Mouse (Mus musculus): ENCODE results near the gene Hjurp. TPM values are rescaled to one million over a fixed set of nuclear protein-coding genes. Genes with fewer than 3 reads are reported as not detected.
A peak's percentile ranks its signal among the peaks of the same experiment; 100 is the strongest.

The Hjurp gene
- total and polyA plus RNA-seq, 3 experiments, result 52.9 to 327 (median 221) TPM

DNA sequence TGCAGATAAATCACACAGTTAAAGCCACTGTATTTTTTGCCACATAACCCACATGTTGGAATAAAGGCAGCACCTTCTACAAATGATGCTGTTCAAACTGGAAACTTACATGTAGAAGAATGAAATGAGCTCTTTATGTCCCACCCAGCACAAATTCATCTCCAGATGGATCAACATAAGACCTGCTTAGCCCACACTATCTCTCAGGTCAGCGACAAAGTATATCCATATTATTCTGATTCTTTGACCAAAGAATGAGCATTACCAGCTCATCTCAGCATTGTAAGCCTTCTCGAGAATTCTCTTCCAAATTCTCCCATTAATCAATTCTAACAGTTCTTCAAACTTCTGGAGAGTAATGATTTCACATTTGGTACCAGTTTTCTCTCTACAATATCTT lies 55.2 kb downstream of the Hjurp start:
- Histone ChIP-seq H3K36me3 (replicated peaks) (no peaks in the 10 kb centered on the region), H3K27me3 (ENCODE audit: insufficient read depth, low read length) (no peaks in the 10 kb centered on the region), H3K4me1 (ENCODE audit: insufficient read depth, low read depth, low read length) (no peaks in the 10 kb centered on the region), H3K9me3 (replicated peaks) (no peaks in the 10 kb centered on the region), H3K4me3 (ENCODE audit: low read depth, low read length) (no peak overlapping the region)
- ATAC-seq (ENCODE audit: extremely low read depth, insufficient number of reproducible peaks, low FRiP score, poor library complexity, severe bottlenecking), result no peak
- TF ChIP-seq CTCF (IDR thresholded peaks at IDR 0.05; ENCODE audit: low read depth, low read length), result no peak
- TF ChIP-seq POLR2AphosphoS5 (IDR thresholded peaks at IDR 0.05; ENCODE audit: insufficient replicate concordance, low read depth, low read length), result no peak
- TF ChIP-seq GATA2 (IDR thresholded peaks at IDR 0.05; ENCODE audit: borderline replicate concordance, low read depth, low read length), result no peak
- no peak for TF ChIP-seq GATA1 (IDR thresholded peaks at IDR 0.05; ENCODE audit: borderline replicate concordance, low read length)
- no peak for TF ChIP-seq TAL1 (conservative IDR thresholded peaks at IDR 0.05; ENCODE audit: low read depth, low read length)
- no peak for DNase-seq (ENCODE audit: low spot score)

DNA sequence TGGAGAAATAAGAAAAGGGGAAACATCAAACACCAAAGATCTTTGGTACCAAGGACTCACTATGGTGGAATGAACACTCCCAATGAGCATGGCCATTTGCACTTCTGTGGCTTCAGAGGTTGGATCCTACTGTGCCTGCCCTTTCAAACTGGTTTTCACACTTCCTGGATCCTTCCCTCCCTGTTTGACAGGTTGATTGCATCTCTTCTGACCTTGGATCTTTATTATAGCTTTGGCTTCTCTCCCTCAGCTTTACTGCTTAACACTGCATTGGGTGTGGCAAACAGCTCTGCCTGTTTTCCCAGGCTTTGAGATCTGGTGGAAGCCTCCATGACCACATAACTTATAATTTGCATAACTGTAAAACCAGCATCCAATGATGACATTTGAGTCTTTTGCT lies 57.1 kb downstream of the Hjurp start:
- Histone ChIP-seq H3K4me3 (ENCODE audit: low read depth, low read length) (no peak overlapping the region), H3K9me3 (replicated peaks) (no peaks in the 10 kb centered on the region), H3K27me3 (ENCODE audit: insufficient read depth, low read length) (no peaks in the 10 kb centered on the region), H3K36me3 (replicated peaks) (no peaks in the 10 kb centered on the region), H3K4me1 (ENCODE audit: insufficient read depth, low read depth, low read length) (no peaks in the 10 kb centered on the region)
- no peak for TF ChIP-seq CTCF (IDR thresholded peaks at IDR 0.05; ENCODE audit: low read depth, low read length)
- no peak for ATAC-seq (ENCODE audit: extremely low read depth, insufficient number of reproducible peaks, low FRiP score, poor library complexity, severe bottlenecking)
- DNase-seq (ENCODE audit: low spot score), result no peak

DNA sequence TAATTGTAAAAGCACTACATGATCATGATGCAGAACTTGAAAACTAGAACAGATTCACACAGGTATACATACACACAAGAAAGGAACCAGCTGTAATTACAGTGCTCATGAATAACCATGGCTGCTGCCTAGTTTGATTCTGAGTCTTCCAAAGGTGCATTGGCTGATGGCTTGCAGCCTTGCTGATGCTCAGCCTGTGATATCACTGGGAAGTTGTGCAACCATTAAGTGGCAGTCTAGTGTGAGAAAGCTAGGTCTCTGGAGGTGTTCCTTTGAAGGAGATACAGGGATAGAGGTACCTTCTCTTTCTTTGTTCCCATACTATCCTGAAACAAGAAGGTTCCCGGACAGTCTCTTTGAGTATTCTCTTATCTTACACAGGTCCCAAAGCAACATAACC lies 58.4 kb downstream of the Hjurp start:
- TF ChIP-seq TAL1 (conservative IDR thresholded peaks at IDR 0.05; ENCODE audit: low read depth, low read length), result no peak
- no peak for TF ChIP-seq GATA1 (IDR thresholded peaks at IDR 0.05; ENCODE audit: borderline replicate concordance, low read length)
- no peak for TF ChIP-seq CTCF (IDR thresholded peaks at IDR 0.05; ENCODE audit: low read depth, low read length)
- no peak for TF ChIP-seq GATA2 (IDR thresholded peaks at IDR 0.05; ENCODE audit: borderline replicate concordance, low read depth, low read length)
- TF ChIP-seq POLR2AphosphoS5 (IDR thresholded peaks at IDR 0.05; ENCODE audit: insufficient replicate concordance, low read depth, low read length), result no peak
- Histone ChIP-seq H3K9me3 (replicated peaks) (no peaks in the 10 kb centered on the region), H3K4me3 (ENCODE audit: low read depth, low read length) (no peak overlapping the region), H3K27me3 (ENCODE audit: insufficient read depth, low read length) (no peaks in the 10 kb centered on the region), H3K36me3 (replicated peaks) (no peaks in the 10 kb centered on the region), H3K4me1 (ENCODE audit: insufficient read depth, low read depth, low read length) (no peaks in the 10 kb centered on the region)
- DNase-seq (ENCODE audit: low spot score) (no peak), ATAC-seq (ENCODE audit: extremely low read depth, insufficient number of reproducible peaks, low FRiP score, poor library complexity, severe bottlenecking) (no peak)

DNA sequence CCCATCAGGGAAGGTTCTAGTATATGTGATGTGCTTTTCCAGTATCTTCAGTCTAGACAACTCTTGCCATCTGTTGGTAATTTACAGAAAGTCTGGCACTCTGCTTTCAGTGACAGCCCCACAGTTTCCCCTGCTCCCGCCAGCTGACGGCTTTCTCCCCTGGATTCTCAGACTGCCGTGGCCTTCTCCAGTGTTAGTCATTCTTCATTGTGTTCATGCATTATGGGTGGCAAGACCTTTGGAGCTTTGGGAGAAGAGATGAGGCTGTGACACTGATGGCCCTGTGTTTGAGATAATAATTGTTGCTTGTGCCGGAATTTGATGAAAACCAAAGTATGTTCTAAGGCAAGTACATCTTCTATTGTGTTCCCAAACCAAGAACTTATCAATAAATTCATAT lies 58.8 kb downstream of the Hjurp start:
- Histone ChIP-seq H3K36me3 (replicated peaks) (no peaks in the 10 kb centered on the region), H3K4me3 (ENCODE audit: low read depth, low read length) (no peak overlapping the region), H3K27me3 (ENCODE audit: insufficient read depth, low read length) (no peaks in the 10 kb centered on the region), H3K9me3 (replicated peaks) (no peaks in the 10 kb centered on the region), H3K4me1 (ENCODE audit: insufficient read depth, low read depth, low read length) (no peaks in the 10 kb centered on the region)
- ATAC-seq (ENCODE audit: extremely low read depth, insufficient number of reproducible peaks, low FRiP score, poor library complexity, severe bottlenecking), result no peak
- DNase-seq (ENCODE audit: low spot score), result no peak
- TF ChIP-seq GATA1 (IDR thresholded peaks at IDR 0.05; ENCODE audit: borderline replicate concordance, low read length), result no peak
- TF ChIP-seq GATA2 (IDR thresholded peaks at IDR 0.05; ENCODE audit: borderline replicate concordance, low read depth, low read length), result no peak
- TF ChIP-seq CTCF (IDR thresholded peaks at IDR 0.05; ENCODE audit: low read depth, low read length), result no peak
- TF ChIP-seq POLR2AphosphoS5 (IDR thresholded peaks at IDR 0.05; ENCODE audit: insufficient replicate concordance, low read depth, low read length), result no peak
- no peak for TF ChIP-seq TAL1 (conservative IDR thresholded peaks at IDR 0.05; ENCODE audit: low read depth, low read length)

DNA sequence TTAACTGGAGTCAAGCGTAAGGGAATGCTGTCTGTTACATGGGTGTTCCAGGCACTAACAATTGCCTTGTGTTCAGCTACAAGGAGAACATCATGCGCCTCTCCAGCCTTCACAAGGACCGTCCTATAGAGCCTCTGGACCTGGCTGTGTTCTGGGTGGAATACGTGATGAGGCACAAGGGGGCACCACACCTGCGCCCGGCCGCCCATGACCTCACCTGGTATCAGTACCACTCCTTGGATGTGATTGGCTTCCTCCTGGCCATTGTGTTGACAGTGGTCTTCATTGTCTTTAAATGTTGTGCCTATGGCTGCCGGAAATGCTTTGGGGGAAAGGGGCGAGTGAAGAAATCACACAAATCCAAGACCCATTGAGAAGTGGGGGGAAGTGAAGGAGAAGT lies 59.4 kb downstream of the Hjurp start:
- Histone ChIP-seq H3K4me1 (ENCODE audit: insufficient read depth, low read depth, low read length) (no peaks in the 10 kb centered on the region), H3K27me3 (ENCODE audit: insufficient read depth, low read length) (no peaks in the 10 kb centered on the region), H3K9me3 (replicated peaks) (no peaks in the 10 kb centered on the region), H3K4me3 (ENCODE audit: low read depth, low read length) (no peak overlapping the region), H3K36me3 (replicated peaks) (no peaks in the 10 kb centered on the region)
- ATAC-seq (ENCODE audit: extremely low read depth, insufficient number of reproducible peaks, low FRiP score, poor library complexity, severe bottlenecking) (no peak), DNase-seq (ENCODE audit: low spot score) (no peak)
- TF ChIP-seq CTCF (IDR thresholded peaks at IDR 0.05; ENCODE audit: low read depth, low read length) (no peak), TAL1 (conservative IDR thresholded peaks at IDR 0.05; ENCODE audit: low read depth, low read length) (no peak), GATA1 (IDR thresholded peaks at IDR 0.05; ENCODE audit: borderline replicate concordance, low read length) (no peak), GATA2 (IDR thresholded peaks at IDR 0.05; ENCODE audit: borderline replicate concordance, low read depth, low read length) (no peak), POLR2AphosphoS5 (IDR thresholded peaks at IDR 0.05; ENCODE audit: insufficient replicate concordance, low read depth, low read length) (no peak)

DNA sequence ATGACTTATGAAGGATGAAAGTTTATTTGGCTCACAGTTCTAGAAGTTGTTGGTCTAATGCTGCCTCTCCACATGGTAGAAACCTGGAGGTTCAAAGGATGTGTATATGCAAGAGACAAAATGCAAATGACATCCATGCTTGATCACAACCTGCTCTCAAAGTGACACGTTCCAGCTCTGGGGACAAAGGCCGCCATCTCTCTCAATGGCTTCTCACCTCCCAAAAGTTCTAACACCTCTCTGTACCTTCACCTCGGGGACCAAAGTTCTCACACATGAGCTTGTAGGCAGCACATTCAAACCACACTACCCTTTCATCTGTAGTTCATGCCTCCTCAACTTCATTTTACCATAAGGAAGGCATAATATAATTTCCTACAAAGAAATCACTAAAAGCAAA lies 59.9 kb downstream of the Hjurp start:
- H3K36me3 ChIP-seq (replicated peaks), result no peaks in the 10 kb centered on the region
- no peaks in the 10 kb centered on the region for H3K27me3 ChIP-seq (ENCODE audit: insufficient read depth, low read length)
- no peaks in the 10 kb centered on the region for H3K9me3 ChIP-seq (replicated peaks)
- no peaks in the 10 kb centered on the region for H3K4me1 ChIP-seq (ENCODE audit: insufficient read depth, low read depth, low read length)
- H3K4me3 ChIP-seq (ENCODE audit: low read depth, low read length), result no peak overlapping the region
- ATAC-seq (ENCODE audit: extremely low read depth, insufficient number of reproducible peaks, low FRiP score, poor library complexity, severe bottlenecking) (no peak), DNase-seq (ENCODE audit: low spot score) (no peak)
- TF ChIP-seq CTCF (IDR thresholded peaks at IDR 0.05; ENCODE audit: low read depth, low read length) (no peak), TAL1 (conservative IDR thresholded peaks at IDR 0.05; ENCODE audit: low read depth, low read length) (no peak), GATA1 (IDR thresholded peaks at IDR 0.05; ENCODE audit: borderline replicate concordance, low read length) (no peak), GATA2 (IDR thresholded peaks at IDR 0.05; ENCODE audit: borderline replicate concordance, low read depth, low read length) (no peak), POLR2AphosphoS5 (IDR thresholded peaks at IDR 0.05; ENCODE audit: insufficient replicate concordance, low read depth, low read length) (no peak)

DNA sequence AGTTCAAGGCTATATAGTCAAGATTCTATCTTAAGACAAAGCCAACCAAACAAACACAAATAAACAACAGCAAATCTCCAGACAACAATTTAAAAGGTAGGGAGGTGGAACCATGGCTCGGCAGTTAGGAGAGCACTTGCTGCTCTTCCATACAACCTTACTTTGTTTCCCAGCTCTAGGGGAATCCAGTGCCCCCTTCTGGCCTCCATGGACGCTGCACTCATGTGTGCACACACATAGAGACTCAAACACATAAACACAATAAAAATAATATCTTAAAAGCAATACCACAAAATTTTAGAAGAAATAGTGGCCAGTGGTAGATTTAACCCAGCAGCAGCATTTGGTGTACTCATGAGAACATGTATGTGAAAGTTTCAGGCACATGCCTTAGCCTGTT lies 60.3 kb downstream of the Hjurp start:
- ATAC-seq (ENCODE audit: extremely low read depth, insufficient number of reproducible peaks, low FRiP score, poor library complexity, severe bottlenecking), result no peak
- H3K27me3 ChIP-seq (ENCODE audit: insufficient read depth, low read length), result no peaks in the 10 kb centered on the region
- no peak for DNase-seq (ENCODE audit: low spot score)
- no peaks in the 10 kb centered on the region for H3K4me1 ChIP-seq (ENCODE audit: insufficient read depth, low read depth, low read length)
- H3K9me3 ChIP-seq (replicated peaks), result no peaks in the 10 kb centered on the region
- H3K36me3 ChIP-seq (replicated peaks), result no peaks in the 10 kb centered on the region
- no peak overlapping the region for H3K4me3 ChIP-seq (ENCODE audit: low read depth, low read length)
- TF ChIP-seq POLR2AphosphoS5 (IDR thresholded peaks at IDR 0.05; ENCODE audit: insufficient replicate concordance, low read depth, low read length) (no peak), GATA2 (IDR thresholded peaks at IDR 0.05; ENCODE audit: borderline replicate concordance, low read depth, low read length) (no peak), CTCF (IDR thresholded peaks at IDR 0.05; ENCODE audit: low read depth, low read length) (0 out of 2 replicates have a peak, but pooled peaks have one; percentile 13)
